Mouse (Mus musculus): Measurements from ENCODE around the gene Stk35. TPM values are rescaled to one million over a fixed set of nuclear protein-coding genes. Genes with fewer than 3 reads are reported as not detected.
"Not testable (repeated sequence)": the region's sequence is repeated elsewhere in the genome, so short reads cannot be mapped to it uniquely, and the experiment has no call there.

The Stk35 gene
- total RNA-seq, 2 experiments from 2014 or later = 25.1 to 26.2 TPM

GRCm38 (mm10) chr2:129834221-129834620 is 33.9 kb downstream of the Stk35 start:
- no peak for DNase-seq (ENCODE audit: low spot score in 2 of 2)

- no peak for DNase-seq (ENCODE audit: low spot score in 2 of 2)
Observed at GRCm38 (mm10) chr2:129834881-129835280, 34.6 kb downstream of the Stk35 start.

- no peak for DNase-seq (ENCODE audit: low spot score in 2 of 2)
Observed at GRCm38 (mm10) chr2:129836921-129837320, 36.6 kb downstream of the Stk35 start.

GRCm38 (mm10) chr2:129838321-129838720 is 38.0 kb downstream of the Stk35 start:
- no peak for DNase-seq (ENCODE audit: low spot score in 2 of 2)

- no peak for DNase-seq (ENCODE audit: low spot score in 2 of 2)
Observed at GRCm38 (mm10) chr2:129845826-129846225, 45.5 kb downstream of the Stk35 start.

GRCm38 (mm10) chr2:129846501-129846900 is 46.2 kb downstream of the Stk35 start:
- DNase-seq (ENCODE audit: low spot score in 2 of 2) = no peak

- not testable (repeated sequence) for DNase-seq (ENCODE audit: low spot score in 2 of 2)
Observed at GRCm38 (mm10) chr2:129849078-129849477, 48.8 kb downstream of the Stk35 start.

GRCm38 (mm10) chr2:129851512-129851911 is 51.2 kb downstream of the Stk35 start:
- DNase-seq (ENCODE audit: low spot score in 2 of 2) = no peak

- no peak for DNase-seq (ENCODE audit: low spot score in 2 of 2)
Observed at GRCm38 (mm10) chr2:129863256-129863655, 62.9 kb downstream of the Stk35 start.

- DNase-seq (ENCODE audit: low spot score in 2 of 2) = no peak
Observed at GRCm38 (mm10) chr2:129864958-129865357, 64.6 kb downstream of the Stk35 start.

- no peak for DNase-seq (ENCODE audit: low spot score in 2 of 2)
Observed at GRCm38 (mm10) chr2:129869151-129869550, 68.8 kb downstream of the Stk35 start.

- no peak for DNase-seq (ENCODE audit: low spot score in 2 of 2)
Observed at GRCm38 (mm10) chr2:129871246-129871645, 70.9 kb downstream of the Stk35 start.

GRCm38 (mm10) chr2:129872071-129872470 is 71.8 kb downstream of the Stk35 start:
- DNase-seq (ENCODE audit: low spot score in 2 of 2) = no peak

- DNase-seq (ENCODE audit: low spot score in 2 of 2) = peak; percentile 82
Observed at GRCm38 (mm10) chr2:129873489-129873888, 73.2 kb downstream of the Stk35 start.

GRCm38 (mm10) chr2:129874084-129874483 is 73.8 kb downstream of the Stk35 start:
- no peak for DNase-seq (ENCODE audit: low spot score in 2 of 2)

- no peak for DNase-seq (ENCODE audit: low spot score in 2 of 2)
Observed at GRCm38 (mm10) chr2:129874509-129875095, 74.3 kb downstream of the Stk35 start.

- no peak for DNase-seq (ENCODE audit: low spot score in 2 of 2)
Observed at GRCm38 (mm10) chr2:129876935-129877334, 76.6 kb downstream of the Stk35 start.

GRCm38 (mm10) chr2:129879817-129880216 is 79.5 kb downstream of the Stk35 start:
- DNase-seq (ENCODE audit: low spot score in 2 of 2) = peak; percentile 26 to 47

- no peak for DNase-seq (ENCODE audit: low spot score in 2 of 2)
Observed at GRCm38 (mm10) chr2:129880226-129880625, 79.9 kb downstream of the Stk35 start.

- DNase-seq (ENCODE audit: low spot score in 2 of 2) = no peak
Observed at GRCm38 (mm10) chr2:129881886-129882285, 81.6 kb downstream of the Stk35 start.

All from adrenal gland, adult 18-20 months (tissue).